Mouse (Mus musculus): ENCODE measurements at regions not wholly inside any gene's neighbourhood (a gene's known extent, or its start where the extent isn't known, plus 50 kb on each side); places are given as distances from the start of the nearest gene placed in this dataset.

DNA sequence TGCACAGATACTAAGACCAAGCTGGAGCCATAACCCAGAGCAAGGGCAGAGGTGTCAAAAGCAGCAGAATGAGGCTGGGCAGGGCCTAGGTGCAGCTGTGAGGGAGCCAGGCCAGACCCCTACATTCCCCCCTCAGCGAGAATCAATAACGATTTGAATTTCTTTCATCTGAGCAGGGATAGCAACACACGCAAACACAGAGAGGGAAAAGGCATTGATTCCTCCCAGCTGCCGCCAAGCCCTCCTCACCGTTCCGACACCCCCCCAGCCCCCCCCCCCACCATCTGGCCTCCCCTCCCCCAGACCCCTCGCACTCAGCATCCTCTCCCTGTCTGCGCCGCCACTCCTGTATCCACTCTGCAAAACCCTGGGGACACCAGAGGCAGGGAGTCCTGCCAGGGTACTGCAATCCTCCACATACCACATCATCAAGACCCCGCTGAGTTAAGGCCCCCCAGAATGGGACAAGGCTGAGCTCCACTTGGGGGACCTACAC is 166.9 kb downstream of the 3100002H09Rik start:
- DNase-seq, result no peak

DNA sequence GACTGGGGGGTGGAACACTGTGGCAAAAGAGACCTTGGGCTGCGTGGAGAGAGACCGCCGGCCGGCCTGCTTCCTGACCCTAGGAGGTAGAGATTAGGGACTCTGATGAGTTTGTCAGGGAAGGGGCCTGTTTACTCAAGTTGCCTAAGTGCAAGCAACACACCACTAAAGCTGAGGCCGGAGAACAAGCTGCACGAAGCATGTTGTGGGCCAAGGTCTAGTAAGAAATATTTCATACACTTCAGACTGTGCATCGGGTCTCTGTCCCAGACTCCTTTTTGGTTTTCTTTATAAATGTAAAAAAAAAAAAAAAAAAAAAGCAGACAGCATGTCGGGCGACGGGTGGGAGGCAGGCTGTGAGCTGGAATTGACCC is 167.5 kb downstream of the 3100002H09Rik start:
- DNase-seq, result no peak

DNA sequence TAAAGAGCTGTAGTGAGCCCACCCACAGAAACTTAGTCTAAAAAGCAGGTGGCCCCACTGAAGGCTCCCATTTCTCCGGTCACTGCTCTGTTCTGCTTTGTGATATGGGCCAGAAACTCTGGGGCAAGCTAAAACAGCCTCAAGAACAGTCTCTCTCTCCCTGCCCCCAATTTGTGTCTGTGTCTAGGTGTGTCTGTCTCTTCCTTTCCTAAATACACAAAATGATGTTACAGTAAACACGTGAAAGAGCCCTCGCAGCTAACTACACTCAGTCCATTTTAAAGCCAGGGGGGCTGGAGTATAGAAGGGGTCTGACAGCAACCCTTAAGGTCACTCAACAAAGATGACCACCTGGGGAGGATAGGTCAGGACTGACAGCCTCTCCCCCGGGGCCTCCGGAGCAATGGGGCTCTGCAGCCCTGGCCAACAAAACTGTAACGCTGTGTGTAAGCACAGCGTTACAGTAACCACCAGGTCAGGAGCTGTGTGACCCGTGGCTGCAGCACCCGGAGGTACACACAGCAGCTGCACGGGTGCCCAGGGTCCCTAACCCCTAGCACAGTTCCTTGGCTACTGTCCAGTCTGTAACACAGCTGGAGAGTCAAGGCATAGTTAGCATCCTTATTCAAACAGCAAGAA is 168.0 kb downstream of the 3100002H09Rik start:
- DNase-seq, result no peak

DNA sequence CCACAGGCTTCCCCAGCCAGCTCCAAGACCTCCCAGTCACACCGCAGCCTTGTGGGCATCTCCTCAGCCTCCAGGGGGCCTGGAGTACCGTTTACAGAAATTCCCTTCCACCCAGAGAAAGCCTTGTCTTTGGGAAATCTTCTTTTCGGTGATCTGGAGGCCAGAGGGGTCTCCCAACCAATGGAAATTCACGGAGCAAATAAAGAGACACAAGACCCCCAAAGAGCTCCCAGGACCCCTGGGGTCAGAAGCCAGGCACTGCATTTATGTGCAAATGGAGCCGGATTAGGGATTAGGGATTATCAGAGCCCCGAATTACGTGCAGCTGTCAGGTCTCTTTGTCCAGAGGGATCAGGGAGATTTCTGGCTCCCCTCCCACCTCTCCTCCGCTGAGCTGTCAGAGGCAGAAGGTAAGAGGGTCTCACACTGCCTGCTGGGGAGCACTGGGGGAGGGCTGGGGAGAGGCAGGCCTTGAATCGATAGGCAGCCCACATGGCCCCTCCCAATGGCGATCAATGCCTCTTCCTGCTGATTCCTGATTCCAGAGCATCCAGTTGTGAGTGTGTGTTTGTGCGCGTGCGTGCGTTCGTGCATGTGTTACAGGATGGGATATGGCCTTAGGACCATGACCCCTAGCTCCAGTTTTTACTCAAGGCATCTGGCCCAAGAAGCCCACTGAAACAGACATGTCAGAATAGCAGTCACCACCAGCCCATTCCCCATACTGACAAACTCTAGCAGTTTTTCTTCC is 168.7 kb downstream of the 3100002H09Rik start:
- DNase-seq, result peak; percentile 83

DNA sequence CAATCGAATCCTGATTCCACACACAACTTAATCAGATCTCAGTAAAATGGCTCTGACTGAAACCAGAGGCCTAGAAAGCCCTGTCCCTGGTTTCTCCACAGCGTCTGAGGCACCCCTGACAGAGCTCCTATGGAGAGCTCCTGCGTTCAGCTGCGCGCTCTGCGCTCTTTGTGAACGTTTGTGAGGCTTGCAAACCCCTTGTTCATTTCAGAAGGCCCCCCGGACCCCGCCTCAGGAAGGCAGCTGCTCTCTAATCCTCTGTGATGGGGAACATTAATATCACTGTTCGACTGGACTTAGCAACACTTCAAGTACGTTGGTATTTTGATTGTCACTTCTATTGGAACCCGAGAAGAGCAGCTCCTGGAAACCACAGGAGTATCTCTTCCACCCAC is 175.6 kb downstream of the 3100002H09Rik start:
- DNase-seq, result no peak

DNA sequence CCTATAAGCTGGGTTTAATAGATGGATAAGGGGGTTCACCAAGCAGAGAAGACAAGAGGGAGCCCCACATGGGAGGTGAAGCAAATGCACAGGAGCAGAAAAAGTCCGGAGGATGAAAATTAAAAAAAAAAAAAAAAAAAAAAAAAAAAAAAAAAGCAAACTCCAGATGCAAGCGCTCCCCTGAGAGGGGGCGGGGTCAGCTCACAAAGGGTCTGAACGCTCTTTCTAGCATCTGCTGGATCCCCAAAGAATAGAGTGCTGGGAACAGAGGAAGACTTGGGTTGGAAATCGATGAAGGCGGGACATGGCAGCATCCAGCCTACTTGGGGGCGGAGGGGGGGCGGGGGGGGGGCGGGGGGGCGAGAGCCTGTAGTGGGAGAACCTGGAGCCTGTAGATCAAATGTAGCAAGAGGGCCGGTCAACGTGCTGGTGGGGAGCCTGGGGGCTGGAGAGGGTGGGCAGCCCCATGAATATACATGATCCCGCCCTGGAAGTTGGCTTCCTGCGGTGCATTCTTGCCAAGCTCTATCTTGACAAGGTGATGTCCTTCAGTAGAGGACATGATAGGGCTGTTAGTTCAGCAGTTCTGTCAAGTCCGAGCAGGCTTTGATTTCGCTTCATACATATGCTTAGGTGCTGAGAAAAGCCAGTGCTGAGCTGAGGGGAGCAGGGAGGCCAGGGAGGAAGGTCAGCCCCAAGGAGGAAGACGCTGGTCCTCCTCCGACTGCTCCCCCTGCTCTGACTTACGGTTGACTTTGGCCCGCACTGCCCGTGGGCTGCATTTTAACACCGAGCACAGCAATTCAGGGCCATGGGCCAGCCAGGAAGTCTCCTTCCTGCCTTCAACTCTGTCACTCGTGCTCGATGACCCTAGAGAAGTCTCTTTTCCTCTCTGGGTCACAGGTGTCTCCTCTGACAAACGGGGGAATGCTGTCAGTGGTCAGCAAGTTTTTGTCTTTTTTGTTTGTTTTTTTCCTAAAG is 176.3 kb downstream of the 3100002H09Rik start:
- no peak for DNase-seq

DNA sequence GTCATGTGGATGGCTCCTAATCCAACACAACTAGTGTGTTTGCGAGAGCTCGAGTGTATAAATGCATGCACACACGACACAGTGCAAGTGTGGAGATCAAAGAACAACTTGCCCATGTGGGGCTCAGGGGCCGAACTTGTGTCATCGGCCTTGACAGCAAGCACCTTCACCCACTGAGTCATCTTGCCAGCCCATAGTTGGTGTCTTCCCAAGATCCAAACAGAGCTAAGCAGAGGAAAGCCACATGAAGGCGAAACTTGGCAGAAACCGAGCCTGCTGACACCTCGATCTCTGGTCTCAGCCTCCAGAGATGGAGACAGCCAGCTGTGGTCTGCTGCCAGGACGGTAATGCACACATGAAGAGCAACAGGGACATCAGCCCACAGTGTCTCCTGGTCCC is 177.1 kb downstream of the 3100002H09Rik start:
- no peak for DNase-seq

DNA sequence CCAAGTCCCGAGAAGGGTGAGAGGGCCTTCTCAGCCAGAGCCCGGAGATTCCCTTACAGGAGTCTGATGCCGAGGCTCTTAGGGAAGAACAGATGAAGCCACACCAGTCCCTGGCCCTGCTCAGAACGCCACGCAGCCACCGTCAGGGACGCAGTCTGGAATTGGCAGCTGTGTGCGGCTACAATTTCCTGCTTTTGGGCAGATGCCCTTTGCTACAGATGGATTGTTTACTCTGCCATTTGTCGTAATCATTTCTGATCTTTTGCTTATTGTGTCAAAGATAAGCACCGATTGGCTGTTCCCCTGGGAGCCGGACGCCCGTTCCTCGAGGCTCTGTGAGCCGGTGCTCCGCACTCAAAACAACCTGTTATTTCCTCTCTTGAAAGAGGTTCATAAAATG is 179.4 kb downstream of the 3100002H09Rik start:
- no peak for DNase-seq

DNA sequence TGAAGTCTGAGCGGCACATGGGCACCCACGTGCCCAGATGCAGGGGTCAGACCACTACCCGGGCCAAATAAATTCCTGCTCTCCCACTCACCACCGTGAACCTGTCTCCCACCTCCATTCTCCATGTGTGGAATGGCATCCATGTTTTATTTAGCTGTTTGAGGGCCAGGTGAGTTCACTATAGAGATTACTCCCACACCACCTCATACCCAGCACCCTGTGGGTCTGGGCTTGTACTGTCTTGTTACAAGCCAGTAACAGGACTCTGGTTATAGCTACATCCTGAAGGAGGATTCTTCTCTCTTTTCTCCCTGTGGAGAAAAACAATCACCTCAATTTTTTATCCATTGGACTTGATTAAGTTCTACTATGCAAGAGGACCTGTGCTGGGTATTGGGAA is 181.8 kb downstream of the 3100002H09Rik start:
- DNase-seq, result no peak

DNA sequence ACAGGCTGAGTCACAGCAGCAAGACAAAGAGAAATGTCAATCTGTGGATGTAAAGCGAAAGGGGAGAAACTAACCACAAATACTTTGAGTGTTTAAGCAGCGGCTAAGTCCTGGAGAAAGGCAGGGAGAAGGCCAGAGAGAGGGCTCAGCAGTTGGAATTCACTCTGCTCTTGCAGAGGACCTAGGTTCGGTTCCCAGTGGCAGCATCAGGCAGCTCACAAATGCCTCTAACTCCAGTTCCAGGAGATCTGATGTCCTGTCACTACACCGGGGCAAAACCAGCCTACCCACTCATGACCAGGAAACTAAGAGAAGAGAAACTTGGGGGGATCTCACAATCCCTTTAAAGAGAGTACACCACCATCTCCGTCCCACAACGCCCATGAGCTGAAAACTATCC is 188.2 kb downstream of the 3100002H09Rik start:
- DNase-seq, result no peak

DNA sequence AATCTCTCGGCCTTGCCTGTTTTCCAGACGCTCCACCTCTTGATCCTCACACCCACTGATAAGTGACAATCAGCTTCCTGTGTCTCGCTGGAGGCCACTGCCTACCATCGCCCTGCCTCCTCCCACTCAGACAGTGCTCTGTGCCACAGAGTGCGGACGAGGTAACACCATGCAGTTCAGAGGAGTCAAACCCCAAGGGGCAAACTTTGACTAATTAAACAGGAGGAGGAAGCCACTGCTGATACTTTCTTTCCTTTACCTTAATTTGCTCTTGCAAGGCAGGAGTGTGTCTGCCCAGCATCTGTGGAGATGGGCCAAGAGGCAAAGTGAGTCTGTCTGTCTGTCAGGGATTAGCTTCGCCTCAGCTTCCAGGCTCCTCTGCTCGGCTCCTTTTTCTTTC is 192.2 kb downstream of the 3100002H09Rik start:
- no peak for DNase-seq

DNA sequence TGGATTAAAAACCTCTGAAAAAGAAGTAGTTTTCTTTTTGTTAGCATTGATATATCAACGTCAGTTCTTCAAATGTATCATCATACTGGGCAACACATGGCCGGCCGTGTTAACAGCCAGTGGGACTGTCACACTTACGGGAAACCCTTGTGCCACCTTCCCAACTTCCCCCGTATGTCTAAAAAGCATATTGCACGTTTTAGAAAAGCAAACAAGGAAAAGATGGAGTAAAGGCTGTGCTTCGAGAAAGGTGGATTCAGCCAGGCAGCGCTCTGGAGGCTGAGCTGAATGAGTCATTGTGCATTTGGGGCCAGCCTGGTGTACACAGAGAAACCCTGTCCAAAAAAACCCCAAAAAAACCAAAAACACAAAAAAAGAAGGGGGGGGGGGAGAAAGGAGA is 193.4 kb downstream of the 3100002H09Rik start:
- DNase-seq, result no peak

DNA sequence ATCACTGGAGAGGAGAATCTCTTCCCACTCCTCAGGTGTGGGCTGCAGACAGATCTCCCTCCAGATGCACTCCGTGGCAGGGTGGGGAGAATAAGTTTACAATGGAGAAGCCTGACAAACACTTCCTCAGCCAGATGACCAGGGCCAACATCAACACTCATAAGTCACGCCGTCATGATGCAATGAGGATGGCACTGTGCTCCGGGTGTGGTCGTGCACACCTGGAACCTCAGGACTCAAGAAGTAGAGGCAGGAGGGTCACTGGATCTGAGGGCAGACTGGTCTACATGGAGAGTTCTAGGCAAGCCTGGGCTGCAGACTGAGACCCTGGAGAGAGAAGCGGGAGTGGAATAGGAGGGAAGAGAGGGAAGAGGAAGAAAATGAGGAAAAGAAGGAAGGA is 194.3 kb downstream of the 3100002H09Rik start:
- no peak for DNase-seq

DNA sequence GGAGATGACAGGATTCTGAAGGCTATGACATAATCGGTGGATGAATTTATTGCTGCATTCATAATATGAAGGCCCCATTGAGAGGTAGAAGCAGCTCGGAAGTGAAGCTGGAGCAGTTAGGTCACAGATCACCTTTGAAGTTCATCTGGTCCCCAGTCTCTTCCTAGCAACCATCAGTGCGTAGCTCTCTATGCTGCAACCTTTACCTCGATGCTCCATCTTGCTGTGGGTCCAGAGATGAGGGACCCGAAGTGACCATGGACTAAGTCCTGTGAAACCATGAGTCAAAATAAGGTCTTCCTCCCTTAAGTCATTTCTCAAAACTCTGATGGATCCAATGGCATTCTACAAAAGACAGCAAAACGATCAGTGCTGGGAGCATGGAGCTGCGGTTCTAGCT is 196.2 kb downstream of the 3100002H09Rik start:
- DNase-seq, result no peak

DNA sequence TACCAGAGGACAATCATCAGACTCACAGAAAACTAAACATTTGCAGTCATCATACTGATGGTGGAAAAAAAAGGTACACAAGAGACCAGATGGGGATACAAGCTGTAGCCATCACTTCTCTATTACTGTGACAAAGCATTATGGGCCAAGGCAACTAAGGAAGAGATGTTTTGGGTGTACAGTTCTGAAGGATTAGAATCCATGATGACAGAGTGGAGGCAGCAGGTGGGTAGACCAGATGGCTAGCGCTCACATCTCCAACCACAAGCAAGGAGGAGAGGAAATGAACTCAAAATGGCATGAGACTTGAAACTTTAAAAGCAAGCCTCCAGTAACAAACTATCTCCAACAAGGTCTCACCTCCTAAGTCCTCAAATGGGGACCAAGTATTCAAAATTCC is 201.3 kb downstream of the 3100002H09Rik start:
- no peak for DNase-seq

DNA sequence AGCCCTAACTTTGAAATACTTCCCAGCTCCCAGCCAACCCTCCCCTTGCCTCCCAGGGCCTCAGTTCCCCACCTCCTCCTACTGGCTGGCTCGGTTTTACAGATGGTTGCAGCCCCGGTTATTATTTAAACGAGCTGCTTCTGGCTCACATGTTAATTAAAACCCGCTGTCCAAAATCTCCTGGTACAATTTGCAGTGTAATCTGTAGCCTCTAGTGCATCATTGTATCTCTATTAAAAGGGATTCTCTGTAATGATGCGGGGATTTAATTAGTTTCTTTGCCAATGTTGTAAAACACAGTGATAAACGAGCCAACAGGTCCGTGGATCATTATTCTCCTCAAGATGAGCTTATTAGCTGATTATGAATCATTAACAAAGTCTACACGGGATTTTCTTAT is 208.5 kb downstream of the 3100002H09Rik start:
- no peak for DNase-seq

DNA sequence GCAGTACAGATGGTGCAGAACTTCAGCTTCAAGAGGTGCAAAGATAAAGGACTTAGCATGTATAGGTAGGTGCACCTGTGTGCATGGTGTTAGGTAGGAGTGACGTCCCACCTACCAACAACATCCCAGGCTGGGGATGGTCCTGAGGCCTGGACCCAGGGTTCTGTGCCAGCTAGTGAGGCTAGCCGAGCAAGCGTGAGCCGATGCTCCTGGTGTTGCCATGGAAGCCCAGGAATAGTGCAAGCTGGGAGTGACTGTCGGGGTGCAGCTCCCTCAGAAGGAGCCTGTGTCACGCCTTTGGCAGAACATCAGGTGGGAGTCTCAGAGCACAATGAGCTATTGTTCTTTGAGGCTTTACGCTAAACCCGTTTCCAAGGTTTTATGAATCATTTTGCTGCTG is 209.9 kb downstream of the 3100002H09Rik start:
- DNase-seq, result no peak

DNA sequence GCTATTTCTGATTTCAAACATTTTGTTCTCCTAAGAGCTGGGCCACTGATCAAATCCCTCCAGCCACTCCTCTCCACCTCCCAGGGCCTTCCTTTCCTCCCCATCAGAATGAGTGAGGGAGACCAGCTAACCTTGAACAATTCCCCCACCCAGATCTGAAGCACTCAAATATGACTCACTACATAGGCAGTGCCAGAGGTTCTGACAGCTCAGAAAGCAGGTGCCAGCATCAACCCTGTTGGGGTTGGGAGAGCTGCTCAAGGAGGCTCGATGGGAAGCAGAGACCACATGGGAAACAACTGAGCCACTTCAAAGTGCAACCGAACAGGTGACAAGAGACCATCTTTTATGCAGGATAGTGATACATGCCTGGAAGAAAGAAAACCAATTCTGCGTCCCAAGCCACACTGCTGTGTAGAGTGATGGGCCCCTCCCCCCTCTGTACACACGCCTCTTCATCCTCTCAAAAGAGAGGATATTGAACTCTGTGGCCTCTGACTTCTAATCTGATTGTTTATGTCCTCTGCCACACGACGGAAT is 210.4 kb downstream of the 3100002H09Rik start:
- DNase-seq, result no peak

DNA sequence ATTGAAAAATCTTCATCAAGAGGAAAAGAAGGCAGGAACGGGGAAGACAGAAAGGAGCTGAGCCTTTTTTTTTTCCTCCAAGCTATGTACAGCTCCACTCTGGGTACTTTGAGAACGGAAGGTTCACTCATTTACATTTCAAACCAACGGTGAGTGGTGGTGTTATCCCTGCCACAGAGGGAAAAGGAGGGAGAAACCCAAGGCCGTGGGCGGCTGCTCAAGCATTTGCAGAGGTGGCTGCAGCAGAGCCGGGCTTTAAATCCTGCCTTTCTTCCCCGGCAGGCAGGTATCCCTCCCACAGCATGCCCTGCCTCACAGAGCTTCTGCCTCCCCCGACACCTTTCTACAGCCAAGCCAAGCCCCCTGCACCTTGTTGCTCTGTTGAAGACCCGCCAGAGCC is 212.2 kb downstream of the 3100002H09Rik start:
- DNase-seq, result no peak

DNA sequence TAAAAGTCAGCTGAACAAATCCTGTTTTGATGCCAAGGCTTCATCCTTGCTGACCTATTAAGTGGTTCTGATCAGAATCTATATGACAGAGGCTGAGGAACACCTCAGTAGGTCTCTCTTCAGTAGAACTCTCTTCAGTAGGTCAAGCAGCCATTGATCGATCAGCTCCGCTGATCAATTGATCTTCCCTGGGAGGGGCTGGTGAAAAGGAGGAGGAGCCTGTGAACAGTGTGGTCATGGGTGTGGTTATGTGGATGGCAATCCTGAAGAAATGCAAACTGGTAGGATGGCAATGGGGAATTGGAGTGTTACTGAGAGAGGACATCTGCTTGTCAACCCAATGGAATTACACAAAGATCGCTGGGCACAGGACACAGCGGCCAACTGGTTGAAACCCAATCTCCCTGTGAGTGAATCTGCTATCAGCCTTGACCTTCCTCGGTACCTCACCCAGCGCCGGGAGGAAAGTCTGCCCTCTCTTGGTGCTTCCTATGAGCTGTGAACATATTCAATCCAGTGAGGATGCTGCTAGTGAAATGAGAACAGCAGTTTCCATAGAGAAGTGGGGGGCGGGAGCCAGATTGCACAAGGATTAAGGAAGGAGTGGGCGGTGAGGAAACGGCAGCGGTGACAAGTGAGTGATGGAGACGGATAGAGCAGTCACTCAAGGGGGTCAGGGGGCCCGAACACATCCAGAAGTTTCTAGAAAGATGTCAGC is 213.9 kb downstream of the 3100002H09Rik start:
- DNase-seq, result peak; percentile 43

DNA sequence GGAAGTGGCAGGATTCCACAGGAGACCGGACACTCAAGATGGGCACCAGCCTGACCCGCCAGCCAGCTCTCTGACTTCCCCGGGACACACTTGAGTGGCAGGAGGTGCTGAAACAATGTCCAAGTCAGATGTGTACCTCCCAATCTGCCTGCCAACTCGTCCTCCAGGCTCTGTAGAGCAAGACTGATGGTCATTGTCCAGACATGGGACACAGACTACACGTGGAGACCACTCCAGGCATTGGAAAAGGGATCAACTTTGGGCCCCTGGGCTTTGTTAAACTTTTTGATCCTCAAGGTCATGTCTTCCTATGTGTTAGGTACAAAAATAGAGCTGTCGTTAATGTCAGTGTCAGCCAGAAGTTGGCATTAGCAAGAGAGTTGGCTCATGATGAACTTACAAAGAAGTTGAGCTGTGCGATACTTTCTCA is 214.6 kb downstream of the 3100002H09Rik start:
- no peak for DNase-seq
